Mouse (Mus musculus) lung, postnatal 0 days (tissue): ENCODE results near the gene Slc7a9.

Source experiments
- CTCF ChIP-seq: IDR thresholded peaks from 2 replicates; pipeline ENCODE4 v1.5.1; 2016; ENCODE audit warnings: antibody characterized with exemption, mild to moderate bottlenecking
- EP300 ChIP-seq: IDR thresholded peaks from 2 replicates; pipeline ENCODE4 v1.6.1; 2016; ENCODE audit warnings: antibody characterized with exemption, mild to moderate bottlenecking, control low read depth

- no peak for TF ChIP-seq CTCF
- TF ChIP-seq EP300: no peak
These were observed at the start of gene Slc7a9 for GRCm38 (mm10) chr7:35447996-35448846.
